Mouse (Mus musculus) embryo, embryonic 11.5 days (tissue): ENCODE data around the gene Pla2g16.

Experiments
- DNase-seq: peaks from one replicate; pipeline ENCODE4 v3.0.0-alpha.2; 2012; ENCODE audit warnings: low read depth, low spot score

Gene Pla2g16

DNA sequence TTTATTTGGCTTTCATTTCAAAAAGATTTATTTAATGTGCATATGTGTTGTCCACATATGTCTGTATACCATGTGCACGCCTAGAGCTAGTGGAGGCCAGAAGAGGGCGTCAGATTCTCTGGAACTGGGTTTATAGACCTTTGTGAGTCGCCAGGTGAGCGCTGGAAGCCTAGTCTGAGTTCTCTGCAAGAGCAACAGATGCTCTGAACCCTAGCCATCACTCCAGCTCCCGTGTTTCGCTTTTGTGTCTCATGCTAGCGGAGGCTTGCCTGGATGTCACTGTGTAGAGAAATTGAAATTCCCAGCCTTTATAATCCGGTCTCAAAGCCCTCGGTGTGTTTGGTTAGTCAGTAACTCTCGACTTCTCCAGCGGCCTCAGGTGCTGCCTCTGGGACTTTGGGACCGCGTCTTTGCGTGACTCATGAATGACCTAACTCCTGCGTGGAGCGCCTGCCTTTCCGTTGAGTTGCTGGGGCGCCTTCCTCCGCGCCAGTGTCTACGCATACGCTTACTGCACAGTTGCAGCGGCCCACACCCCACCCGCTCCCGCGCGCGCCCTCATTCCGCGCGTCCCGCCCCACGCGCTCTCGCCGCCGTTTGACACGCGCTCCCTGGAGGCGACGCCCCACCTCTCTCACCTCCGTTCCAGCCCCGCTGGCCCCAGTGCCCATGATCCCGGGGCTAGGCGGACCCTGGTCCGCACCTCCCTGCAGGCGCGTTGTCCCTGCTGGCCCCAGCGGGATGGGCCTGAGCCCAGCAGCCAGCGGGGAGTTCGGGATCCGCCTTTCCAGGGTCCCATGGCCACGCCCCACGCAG lies 54.9 kb downstream of the Pla2g16 start, which contains the start of gene Hrasls5:
Hrasls5 (plus strand) TSS at position 600 of the 816 bp plus-strand sequence.
- DNase-seq, result no peak

DNA sequence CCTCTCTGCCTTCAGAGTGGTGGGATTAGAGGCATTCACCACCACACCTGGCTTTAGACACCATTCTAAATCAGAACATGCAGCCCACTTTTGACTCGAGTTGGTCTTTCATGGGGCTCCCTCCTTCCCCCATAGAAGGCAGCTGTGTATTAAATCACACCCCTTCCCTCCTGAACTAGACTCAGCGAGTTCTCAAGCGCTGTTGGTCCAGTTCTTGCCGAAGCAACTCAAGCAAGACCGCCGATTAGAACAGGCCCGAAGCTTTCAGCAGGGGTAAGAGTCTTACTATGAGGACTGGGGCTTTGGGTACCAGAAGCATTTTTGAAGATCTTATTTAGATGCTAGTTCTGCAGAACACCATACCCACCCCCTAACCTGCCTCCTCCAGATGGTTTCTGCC lies 55.9 kb downstream of the Pla2g16 start:
- DNase-seq, result no peak

DNA sequence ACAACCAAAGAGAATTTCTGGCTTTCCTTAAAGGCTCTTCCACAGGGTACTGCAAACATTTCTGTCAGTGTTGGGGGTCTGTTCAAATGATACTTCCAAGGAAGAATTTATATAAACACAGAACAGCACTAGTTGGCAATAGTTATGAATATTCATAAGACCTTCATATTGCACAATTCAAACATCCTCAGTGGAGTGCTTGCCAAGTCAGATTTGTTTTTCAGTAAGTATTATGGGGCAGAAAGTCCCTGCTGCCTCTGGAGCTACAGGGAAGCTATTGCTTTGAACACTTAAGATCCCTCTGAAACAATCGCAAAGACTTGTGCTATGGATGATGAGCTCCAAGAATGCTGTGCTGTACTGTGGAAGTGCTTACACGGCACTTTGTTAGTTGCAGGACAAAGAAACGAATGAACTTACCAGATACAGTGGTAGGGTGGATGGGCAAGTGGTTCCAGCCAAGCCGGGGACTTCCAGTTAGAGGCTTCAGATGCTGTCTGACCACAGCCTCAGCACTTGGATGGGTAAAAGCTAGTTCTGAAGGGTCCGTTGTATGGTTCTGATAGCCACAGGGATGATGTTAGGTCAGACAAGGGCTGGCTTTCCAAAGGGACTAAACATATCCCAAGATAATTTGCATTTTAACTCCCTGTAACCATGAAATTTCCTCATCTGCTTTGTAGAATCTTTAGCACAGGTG lies 59.1 kb downstream of the Pla2g16 start:
- DNase-seq, result no peak

DNA sequence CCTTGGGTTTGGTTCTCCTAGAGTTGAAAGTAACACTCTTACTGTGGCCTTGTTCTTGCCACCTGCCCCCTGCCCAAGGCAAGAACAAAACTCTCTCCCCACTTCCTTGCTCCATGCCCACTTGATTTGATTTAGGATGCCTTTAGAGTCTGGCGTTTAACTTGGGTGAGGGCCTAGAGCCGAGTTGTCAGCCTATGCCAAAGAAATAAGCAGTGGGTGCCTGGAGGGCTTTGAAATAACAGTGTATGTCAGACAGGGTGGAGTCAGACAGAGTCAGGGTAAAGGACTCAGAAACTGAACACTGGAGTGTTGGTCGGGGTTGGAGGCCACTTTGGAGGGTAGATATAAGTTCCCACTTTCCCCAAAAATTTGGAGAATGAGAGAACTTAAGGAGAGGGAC lies 59.8 kb downstream of the Pla2g16 start:
- no peak for DNase-seq

DNA sequence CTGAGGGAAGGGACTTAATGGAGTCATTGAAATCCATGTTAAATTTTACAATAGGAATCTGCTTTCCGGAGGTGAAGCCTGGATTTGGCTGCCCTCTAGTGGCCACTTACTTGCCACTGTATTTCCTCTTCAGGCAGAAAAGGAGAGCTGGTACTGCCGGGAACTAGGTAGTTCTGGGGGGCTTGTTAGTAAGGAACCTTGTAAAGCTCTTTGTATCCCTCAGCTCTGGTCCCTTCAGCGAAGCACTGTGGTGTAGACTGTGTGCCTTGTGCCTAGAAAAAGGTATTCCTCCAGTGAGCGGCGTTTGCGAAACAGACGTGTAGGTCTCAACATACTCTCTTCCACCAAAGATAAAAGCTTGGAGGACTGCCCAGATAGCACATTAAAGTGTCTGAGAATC lies 60.4 kb downstream of the Pla2g16 start:
- peak; percentile 59 for DNase-seq

DNA sequence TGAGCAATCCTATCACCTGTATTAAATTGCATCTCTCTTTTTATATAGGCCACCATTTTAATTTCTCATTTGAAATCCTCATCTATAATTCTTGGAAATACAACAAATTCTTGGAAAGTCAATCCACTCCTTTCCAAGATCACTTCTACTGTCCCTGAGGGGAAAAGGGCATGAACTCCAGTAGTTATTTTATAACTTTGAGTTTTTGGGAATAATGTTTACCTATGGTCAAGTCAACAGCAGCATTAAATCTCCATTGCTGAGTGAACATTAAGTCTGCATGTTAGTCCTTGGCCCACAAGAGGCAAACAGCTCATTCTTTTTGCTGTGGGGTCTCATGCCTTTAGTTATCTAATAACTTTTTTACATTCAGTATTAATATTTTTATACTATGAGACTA lies 75.8 kb downstream of the Pla2g16 start:
- DNase-seq, result no peak

DNA sequence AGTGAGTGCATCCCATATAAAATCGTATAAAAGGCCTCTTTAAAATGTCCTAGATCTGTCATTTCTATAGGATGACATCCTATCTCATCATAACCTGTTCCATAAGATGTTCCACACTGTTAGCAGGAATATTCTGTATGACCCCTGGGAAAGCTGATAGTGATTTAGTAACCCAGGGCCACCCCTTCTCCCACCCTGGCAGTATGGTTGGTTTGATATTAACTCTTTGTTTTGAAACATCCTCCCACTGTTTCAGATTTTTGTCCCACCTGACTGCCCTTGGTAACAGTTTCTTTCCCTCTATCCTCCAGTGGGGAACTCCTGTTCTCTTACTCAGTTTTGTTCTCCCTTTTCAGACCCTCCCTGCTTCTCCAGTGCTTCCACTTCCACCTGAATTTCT lies 76.5 kb downstream of the Pla2g16 start:
- DNase-seq, result no peak
